Mouse (Mus musculus) right cerebral cortex, postnatal 14 days (tissue): ENCODE measurements around the gene Nipal3.

Experiments used
- DNase-seq: peaks from one replicate; pipeline ENCODE4 v3.0.0; 2022

The Nipal3 gene

DNA sequence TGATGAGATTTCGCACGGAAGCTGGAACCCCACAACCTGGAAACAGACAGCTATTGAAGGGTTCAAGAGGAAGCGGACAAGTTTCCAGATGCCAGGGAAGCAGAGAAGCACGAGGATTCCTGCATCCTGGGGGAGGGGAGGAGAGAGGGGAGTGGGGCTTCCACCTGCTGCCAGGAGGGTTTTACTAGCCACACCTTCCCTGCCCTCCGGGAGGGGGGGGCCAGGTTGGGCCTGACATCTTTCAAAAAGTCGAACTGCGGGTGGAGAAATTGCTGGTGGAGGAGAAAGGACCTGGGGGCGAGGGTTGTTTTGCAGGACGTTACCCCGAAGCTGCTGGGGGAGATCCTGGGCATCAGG is 61.8 kb downstream of the Nipal3 start:
- no peak for DNase-seq

DNA sequence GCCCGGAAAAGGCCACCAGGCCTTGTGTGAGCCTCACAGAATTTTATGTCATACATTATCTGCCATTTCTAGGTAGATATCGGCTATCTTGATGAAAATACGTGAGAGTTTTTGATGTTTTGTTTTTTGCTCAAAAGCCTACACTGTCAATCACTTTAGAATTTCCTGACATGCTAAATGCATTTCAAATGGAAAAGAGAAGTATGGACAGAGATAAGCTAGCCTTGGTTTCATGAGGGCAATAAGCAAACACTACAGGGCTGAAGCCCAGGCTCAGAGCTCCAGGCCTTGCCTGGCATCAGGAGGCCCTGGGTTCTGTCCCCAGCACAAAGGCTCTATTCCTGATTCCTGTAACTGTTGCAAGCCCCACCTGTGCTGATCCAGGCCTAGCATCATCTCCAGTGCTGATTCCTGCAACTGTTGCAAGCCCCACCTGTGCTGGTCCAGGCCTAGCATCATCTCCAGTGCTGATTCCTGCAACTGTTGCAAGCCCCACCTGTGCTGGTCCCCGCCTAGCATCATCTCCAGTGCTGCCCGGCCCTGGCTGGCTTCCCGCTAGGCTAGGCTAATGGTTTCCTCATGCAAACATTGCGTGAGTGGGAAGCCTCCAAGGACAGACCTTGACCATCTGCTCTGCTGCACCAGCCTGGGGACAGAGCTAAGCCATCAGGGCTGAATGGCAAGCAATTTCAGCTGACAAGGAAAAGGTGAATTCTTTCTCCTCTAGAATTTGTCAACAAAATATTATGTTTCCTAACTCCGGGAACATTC is 64.7 kb downstream of the Nipal3 start:
- DNase-seq, result no peak

DNA sequence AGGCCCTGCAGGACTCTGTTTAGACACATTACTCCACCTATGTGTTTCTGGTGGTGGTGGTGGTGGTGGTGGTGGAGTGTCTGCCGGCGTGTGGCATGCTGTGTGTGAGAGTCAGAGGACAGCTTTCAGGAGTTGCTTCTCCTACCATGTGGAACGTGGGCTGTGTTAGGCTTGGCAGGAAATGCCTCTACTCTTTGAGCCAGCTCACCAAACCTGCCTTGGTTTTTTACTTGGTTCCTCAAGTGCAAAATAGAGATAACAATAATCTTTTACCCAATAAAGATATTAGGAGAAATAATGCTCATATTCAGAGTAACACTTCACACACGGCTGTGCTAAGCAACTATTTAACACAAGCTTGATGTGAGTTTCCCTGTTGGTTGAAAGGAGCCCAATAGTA is 65.5 kb downstream of the Nipal3 start:
- DNase-seq, result no peak

DNA sequence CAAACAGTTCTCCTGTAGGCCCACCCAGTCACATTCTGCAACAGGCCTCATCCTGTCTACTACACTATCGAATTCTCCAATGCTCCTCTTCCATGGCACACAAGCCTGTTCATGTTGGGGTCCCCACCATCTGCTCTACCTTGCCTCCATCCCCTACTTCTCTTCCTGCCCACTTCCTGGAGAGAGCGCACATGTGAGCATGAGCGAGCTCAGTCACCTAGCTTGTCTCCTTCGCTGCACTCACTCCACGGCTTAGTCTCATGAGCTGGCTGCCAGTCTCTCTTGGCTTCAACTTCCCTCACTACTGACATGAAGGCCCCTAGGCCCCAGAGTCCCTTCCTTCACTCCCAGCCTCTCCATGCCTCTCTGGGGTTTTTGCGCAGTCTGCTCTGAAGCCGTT is 68.3 kb downstream of the Nipal3 start:
- DNase-seq, result no peak

DNA sequence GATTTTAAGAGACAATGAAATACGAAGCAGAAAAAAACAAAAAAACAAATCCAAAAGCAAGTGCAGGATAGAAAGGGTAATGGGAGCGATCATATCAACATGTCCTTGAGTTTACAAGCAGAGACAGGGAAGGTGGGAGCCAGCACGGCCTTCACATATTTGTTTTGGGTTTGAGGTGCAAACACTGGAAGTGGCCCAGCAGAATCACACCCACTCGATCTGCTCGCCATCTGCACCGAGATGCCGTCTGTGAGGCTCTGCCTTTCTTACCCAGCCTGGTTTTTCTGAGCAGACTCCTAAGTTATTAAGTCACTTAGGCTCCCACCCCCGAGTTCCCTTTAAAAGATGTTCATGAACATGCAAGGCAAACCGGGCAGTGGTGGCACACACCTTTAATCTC is 69.2 kb downstream of the Nipal3 start:
- DNase-seq, result peak; percentile 70

DNA sequence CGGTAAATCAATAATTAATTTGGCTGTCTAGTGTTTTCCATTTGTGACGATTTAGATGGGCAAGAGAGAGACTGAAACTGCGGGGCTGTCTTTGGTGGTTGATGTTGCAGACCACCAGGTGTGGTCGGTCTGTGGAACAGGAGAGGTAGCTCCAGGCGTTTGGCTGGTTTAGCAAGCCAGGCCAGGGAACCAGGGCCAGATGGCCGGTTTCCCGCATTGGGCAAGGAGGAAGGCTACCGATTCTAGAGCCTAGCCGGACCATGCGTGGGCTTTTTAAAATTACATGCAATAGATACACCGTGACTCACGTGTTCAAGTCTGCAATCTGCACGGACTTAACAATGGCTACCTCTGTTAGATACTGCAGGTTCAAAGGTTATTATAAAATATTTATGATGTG is 73.9 kb downstream of the Nipal3 start:
- DNase-seq, result no peak

DNA sequence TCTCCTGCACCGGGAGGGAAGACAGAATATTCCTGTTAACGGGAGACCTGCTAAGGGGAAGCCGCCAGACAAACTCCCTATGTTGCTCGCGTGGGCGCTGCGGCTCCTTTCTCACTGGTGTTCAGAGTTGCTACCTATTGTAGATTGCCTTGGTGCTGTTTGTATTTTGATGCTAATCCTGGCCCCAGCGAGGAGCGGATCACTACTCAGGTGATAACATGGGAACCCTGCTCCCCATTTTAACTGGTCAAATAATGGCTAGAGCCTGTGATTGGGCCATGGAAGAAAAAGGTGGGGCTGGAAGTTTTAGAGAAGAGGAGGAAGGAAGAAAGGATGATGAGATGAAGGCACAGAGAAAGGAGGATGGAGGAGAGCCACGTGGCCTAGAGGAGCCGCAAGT is 74.4 kb downstream of the Nipal3 start:
- no peak for DNase-seq

DNA sequence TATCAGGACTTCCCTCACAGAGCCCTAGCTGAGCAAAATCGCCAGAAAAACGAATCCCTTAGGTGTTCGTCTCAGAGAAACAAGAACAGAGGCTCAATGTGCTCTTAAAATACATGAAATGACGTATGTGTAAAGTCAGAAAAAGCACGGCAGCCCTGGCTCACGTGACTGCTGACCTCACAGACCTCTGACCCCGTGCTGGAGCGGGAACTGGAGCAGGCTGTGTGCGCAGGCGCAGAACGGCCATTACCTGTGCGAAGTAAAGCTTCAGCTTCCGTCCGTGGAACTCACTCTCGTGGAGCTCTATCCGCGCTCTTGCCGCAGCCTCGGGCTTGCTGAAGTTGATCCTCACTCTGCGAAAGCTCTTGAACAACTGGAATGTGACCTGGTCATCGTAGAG is 74.8 kb downstream of the Nipal3 start:
- no peak for DNase-seq

DNA sequence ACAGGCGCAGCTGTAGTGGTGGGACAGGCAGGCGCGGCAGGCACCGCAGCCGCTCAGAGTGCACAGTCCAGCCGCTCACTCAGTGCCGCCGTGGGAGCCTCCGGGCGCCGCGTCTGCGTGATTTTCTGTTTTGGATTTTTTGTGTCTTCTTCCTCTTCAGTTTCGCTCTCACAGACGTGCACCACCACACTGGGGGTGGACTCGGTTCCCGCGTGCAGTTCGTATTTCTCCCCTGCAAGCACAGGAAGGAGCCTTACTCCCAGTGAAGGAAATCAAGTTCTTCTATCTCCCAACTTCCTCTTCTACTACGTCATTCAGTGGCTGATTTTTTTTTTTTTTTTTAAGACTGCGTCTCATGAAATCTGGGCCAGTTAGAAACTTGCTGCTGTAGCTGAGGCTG is 78.5 kb downstream of the Nipal3 start:
- no peak for DNase-seq

DNA sequence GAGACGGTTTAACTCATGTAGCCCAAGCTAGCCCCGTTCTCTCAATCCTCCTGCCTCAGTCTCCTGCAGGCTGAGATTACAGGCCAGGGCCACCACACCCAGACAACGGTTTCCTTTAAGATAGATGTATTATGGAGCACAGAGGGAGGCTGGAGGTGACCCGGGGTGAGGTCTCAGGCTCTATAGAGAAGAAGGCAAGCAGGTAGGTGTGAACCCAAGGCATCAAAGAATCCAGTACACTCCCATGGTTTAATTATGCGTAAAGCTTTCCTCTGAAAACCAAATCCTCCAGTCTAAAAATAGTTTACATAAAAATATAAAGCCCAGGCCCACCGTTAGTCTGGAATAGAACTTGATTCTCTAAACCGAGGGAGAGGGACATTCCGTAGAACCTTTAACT is 81.3 kb downstream of the Nipal3 start:
- no peak for DNase-seq

DNA sequence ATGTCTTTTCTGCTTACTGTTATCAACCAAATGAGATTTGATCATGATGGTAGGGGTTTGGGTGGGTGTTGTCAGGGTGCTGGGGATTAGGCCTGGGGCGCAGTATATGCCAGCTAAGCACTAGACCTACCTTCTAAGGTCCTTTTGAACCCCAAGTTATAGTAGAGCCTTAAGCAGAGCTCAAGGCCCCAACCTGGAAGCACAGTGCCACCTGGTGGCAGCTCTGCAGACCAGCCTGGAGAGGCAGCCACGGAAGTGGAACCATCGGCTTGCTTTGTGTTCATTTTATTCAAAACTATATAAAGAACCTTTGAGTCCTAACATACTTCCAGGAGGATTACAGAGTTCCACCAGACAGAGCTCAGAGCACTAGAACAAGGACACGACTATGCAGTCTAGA is 83.2 kb downstream of the Nipal3 start:
- DNase-seq, result peak; percentile 63

DNA sequence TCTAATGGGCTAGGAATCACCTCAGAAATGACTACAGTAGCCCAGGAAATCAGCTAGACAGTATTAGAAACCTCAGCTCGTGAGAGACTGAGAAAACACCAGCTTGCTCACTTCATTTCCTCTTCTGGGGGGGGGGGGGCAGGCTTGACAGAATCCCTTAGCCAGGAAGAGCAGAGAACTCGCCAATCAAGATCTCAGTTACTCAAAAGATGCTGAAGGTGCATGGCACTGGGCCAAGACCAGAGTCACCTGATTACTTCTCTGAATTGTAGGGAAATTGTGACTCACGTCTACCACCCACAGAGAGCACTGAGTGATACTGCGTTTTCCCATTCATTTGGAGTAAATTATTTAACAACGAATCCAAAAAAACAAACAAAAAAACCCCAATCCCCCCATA is 88.7 kb downstream of the Nipal3 start:
- peak; percentile 52 for DNase-seq

DNA sequence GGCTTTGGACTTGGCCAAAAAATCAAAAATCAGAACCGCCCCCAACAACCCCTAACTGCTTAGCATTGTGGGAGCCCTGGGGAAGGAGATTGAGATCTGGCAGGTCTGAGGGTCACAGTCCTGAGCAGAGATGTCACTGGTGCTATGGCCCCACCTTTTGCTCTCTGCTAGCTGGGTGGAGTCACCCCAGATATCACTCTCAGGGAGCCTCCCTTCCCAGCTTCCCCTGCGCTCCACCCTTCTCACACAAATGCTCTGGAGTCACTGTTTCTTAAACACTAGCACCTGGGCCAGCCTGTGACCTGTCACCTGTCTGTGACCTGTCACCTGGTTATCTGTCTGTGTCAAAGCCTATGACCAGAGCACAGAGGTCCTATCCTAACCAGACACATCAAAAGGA is 89.9 kb downstream of the Nipal3 start:
- no peak for DNase-seq

DNA sequence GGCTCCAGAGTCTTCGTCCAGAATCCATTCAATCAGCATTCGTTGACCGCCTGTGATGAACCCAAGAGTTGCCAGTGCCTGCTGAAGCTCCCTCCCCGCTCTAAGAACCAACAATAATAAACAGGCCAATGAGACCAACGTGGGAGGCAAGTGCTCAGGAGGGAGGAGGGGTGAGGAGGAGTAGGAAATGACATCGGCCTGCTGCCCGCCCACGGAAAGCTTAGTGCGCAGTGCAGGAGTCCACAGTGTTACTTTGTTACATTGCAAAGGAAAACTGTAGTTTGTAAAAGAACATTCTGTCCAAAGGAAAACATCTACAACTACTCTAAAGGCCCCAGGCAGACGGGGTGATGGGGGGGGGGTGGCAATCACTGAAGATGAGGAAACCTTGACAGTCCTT is 90.8 kb downstream of the Nipal3 start:
- no peak for DNase-seq

DNA sequence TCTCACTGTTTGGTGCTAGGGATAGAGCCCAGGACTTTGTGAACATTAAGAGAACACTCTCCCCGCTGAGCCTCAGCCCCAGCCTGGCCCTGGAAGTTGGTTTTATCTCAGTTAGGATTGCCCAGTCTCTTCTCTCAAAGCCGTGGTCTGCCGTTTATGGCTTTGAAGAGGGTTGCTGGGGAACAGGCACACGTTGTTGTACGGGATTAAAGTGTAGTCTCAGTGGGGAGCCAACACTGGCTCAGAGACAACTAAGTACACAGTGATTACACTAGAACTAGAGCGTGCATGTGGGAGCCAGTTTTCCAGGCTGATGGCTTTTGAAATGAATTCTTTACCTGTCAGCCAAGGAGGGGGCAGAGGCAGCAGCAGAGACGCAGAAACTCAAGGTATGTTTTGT is 93.0 kb downstream of the Nipal3 start:
- no peak for DNase-seq

DNA sequence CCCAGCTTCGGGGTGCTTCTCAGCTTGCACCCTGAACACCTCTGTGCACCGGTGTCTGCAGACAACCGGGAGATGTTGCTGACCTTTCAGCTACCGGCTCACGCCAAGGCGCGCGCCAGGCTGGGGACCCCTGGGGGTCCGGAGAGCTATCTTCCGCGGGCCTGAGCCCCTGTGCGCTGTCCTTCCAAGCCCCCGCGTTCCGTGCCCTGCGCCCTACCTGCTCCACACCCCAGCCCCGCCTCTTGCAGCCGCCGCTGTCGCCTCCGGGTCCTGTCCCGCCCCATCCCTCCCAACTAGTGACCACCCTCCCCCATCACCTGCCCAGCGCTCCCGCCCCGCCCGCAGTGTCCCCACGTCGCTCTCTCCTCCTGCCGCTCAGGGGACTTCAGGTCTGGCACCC is 96.8 kb downstream of the Nipal3 start, which contains the start of gene Ncmap:
Gene Ncmap (minus strand): TSS at position 237 of the 400 bp plus-strand sequence.
- no peak for DNase-seq

DNA sequence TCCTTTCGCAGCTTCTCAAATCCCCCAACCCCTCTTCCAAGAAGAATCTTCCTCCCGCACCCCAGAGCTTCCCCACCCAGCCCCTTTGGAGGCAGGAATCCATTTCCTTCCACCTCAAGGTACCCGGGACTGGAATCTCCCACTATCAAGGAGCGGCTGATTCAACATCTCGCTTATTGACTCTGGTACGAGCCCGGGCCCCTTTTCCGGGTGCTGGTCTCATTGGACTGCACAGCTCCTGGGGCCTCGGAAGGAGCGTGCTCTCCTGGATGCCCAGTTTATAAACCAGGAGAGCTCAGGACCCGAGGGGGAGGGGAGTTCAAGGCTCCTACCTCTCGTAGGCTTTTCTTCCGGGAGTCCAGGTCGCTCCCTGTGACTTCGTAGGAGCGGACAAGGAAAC is 97.3 kb downstream of the Nipal3 start:
- DNase-seq, result no peak

DNA sequence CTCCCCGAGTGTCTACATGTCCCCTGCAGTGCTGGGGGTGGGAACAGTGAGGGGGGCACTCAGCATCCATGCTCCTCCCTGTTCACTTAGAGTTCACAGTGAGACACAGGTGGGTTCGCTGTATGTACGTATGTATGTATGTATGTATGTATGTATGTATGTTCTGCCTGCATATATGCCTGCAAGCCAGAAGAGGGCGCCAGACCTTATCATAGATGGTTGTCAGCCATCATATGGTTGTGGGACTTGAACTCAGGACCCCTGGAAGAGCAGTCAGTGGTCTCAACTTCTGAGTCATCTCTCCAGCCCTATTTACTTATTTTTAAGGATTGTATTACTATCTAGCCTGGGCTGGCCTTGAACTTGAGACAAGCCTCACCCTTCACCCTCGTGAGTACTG is 98.5 kb downstream of the Nipal3 start:
- DNase-seq, result no peak
